Mouse (Mus musculus) erythroid progenitor cell, adult 5-6 weeks (primary cell): ENCODE data around the gene Sdc3. TPM values are rescaled to one million over a fixed set of nuclear protein-coding genes. Genes with fewer than 3 reads are reported as not detected.

Source experiments
- ATAC-seq: replicated peaks from 2 replicates; pipeline ENCODE4 v1.8.0; 2016; ENCODE audit warnings: moderate number of reproducible peaks, mild to moderate bottlenecking, moderate TSS enrichment, inconsistent platforms; ENCODE audit not compliant: poor library complexity, low FRiP score, severe bottlenecking
- total RNA-seq, 2 experiments: library from RNA; stranded (forward) in 1 of 2; stranded (reverse) in 1 of 2; fragments of 150-400 nt in 1 of 2; fragments of 186-747, 209-891 nt in 1 of 2; gene quantifications; 2 replicates each; pipeline versions ENCODE4 v1.2.3 to v1.2.4; 2015 to 2017; ENCODE audit warnings: low replicate concordance in 2 of 2

Sdc3 gene
- total RNA-seq, 2 experiments from 2014 or later: 9.9 to 31.0 TPM

DNA sequence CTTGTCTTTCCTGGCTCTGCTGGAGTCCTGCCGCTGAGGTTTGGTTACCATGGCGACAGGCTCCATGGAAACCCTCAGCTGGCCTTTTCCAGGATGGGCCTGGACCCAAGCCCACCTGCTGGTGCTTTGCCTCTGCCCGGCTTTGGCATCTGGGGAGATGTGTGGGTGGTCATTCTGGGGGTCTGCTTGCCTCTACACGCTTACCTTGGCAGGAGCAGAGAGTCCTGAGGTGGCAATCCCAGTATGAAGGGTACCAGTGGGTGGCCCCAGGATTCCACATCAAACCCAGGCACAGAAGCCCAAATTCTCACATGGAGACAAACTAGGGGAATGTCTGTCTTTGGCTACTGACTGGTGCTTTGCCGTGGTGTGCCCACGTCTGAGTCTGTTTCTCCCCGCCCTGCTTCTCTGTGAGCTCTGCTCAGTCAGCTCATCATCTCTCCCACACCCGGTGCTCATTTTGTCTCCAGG is 73.6 kb downstream of the Sdc3 start:
- ATAC-seq: no peak

DNA sequence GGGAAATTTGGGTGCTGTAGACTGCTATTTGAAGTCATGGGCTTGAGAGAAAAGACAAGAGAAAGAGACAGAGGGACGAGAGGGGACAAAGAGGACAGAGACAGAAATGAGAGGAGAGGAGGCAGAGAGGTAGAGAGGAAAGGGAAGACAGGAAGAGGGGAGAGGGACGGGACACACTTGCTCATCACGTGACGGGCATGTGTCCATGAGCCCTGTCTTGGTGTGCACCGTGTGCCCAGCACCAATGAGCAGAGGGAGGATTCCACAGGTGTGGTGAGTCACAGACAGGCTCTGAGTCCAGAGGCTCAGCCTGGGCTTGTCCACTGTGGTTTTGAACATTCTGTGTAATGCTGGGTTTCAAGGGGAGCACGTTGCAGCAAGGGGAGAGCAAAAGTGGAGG is 75.6 kb downstream of the Sdc3 start:
- ATAC-seq: no peak

DNA sequence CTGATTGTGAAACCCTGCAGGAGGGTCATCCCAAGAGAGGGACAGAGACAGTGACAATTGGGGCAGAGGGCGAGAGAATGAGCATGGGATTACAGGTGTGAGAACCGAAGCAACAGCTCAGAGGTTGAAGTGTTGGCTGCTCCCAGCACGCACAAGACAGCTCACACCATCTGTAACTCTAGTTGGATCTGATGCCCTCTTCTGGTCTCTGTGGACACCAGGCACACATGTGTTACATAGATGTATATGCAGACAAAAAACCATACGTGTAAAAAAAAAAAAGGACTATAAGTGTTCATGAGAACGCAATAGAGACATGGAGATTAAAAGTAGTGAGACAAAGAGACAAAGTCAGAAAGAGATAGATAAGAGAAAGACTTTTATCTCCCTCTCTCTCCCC is 76.5 kb downstream of the Sdc3 start:
- ATAC-seq: no peak

DNA sequence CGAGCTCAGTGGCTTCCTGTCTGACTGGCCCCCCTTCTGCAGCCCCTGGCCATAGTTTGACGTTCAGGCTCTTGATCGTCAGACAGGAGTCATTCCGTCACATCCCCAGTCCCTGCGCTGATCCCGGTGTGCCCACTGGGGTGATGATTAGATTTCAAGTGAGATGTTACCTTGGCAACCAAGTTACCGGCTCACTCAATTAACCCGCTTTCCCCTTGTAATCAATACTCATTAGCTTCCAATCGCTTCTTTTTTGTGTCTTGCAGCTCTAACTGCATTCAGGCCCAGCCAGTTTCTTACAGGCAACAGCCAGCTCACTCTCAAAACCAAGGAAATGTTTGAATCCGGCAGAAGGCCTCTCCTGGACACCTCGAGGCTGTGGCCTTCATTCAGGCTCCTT is 80.1 kb downstream of the Sdc3 start:
- no peak for ATAC-seq

DNA sequence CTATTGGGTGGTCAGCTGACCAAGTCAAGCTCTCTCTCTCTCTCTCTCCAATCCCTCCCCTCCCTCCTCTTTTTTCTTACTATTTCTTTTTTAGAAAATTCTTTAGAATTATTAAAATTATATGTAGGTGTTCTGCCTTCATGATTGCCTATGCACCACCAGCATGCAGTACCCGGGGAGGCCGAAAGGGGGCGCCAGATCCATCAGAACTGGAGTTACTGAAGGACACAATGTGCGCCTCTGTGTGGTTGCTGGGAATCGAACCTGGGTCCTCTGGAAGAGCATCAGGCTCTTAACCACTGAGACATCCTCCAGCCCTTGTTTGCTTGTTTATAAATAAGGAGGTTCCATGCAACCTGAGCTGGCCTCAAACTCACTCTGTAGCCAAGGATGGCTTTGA is 81.1 kb downstream of the Sdc3 start:
- ATAC-seq: no peak

DNA sequence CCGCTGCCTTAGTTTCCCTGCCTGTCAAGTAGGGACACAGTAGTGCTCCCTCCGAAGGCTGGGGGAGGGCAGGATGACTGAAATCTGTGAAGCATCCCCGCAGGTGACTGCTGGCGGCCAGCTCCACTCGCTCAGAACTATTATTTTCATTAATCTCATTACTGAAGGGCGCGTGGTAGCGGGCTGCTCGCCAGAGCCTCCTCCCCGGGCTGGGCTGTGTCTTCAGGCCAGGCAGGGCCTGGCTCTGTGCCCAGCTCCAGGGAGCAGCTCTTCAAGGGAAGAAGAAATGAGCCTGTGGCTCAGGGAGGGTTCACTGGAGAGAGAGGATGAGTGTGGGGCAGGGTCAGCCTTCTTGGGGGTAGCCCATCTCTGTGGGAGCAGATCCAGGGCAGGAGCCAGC is 82.3 kb downstream of the Sdc3 start:
- no peak for ATAC-seq

Other genes with a start within 250 kb of the Sdc3 start
- not detected in 2 replicates for gene Nkain1, start 218.4 kb upstream of the Sdc3 start, total RNA-seq (2015; ENCODE audit: low replicate concordance)
- not detected in 2 replicates for gene Nkain1, start 218.4 kb upstream of the Sdc3 start, total RNA-seq (2017; ENCODE audit: low replicate concordance)
- 64.9 and 85.9 TPM in 2 replicates for gene Pum1, start 129.2 kb upstream of the Sdc3 start, total RNA-seq (2015; ENCODE audit: low replicate concordance)
- 68.4 and 88.1 TPM in 2 replicates for gene Pum1, start 129.2 kb upstream of the Sdc3 start, total RNA-seq (2017; ENCODE audit: low replicate concordance)
- 141 and 163 TPM in 2 replicates for gene Laptm5, start 120.6 kb downstream of the Sdc3 start, total RNA-seq (2015; ENCODE audit: low replicate concordance)
- gene Laptm5, start 120.6 kb downstream of the Sdc3 start, total RNA-seq (2017; ENCODE audit: low replicate concordance): 32.7 and 33.9 TPM in 2 replicates
- not detected in 2 replicates for gene Matn1, start 151.8 kb downstream of the Sdc3 start, total RNA-seq (2015; ENCODE audit: low replicate concordance)
- not detected in 2 replicates for gene Matn1, start 151.8 kb downstream of the Sdc3 start, total RNA-seq (2017; ENCODE audit: low replicate concordance)